Mouse (Mus musculus) ES-E14 (cell line): ENCODE measurements around the gene Ermp1.

Experiments
- CHD2 ChIP-seq: IDR thresholded peaks from 2 replicates; pipeline ENCODE4 v1.6.1; 2014; ENCODE audit warnings: mild to moderate bottlenecking, low read depth, low read length, inconsistent platforms
- HCFC1 ChIP-seq: IDR thresholded peaks from 2 replicates; pipeline ENCODE4 v1.6.1; 2012; ENCODE audit warnings: low read length, inconsistent platforms, borderline replicate concordance; ENCODE audit not compliant: insufficient read depth
- MAFK ChIP-seq: IDR thresholded peaks from 2 replicates; pipeline ENCODE4 v1.6.1; 2014; ENCODE audit warnings: mild to moderate bottlenecking, low read depth, low read length, inconsistent platforms; ENCODE audit not compliant: insufficient read depth
- ZC3H11A ChIP-seq: IDR thresholded peaks from 2 replicates; pipeline ENCODE4 v1.6.1; 2012; ENCODE audit warnings: low read depth, mild to moderate bottlenecking, inconsistent platforms, low read length, borderline replicate concordance
- ZNF384 ChIP-seq: IDR thresholded peaks from 2 replicates; pipeline ENCODE4 v1.6.1; 2012; ENCODE audit warnings: low read depth, low read length, inconsistent platforms

DNA sequence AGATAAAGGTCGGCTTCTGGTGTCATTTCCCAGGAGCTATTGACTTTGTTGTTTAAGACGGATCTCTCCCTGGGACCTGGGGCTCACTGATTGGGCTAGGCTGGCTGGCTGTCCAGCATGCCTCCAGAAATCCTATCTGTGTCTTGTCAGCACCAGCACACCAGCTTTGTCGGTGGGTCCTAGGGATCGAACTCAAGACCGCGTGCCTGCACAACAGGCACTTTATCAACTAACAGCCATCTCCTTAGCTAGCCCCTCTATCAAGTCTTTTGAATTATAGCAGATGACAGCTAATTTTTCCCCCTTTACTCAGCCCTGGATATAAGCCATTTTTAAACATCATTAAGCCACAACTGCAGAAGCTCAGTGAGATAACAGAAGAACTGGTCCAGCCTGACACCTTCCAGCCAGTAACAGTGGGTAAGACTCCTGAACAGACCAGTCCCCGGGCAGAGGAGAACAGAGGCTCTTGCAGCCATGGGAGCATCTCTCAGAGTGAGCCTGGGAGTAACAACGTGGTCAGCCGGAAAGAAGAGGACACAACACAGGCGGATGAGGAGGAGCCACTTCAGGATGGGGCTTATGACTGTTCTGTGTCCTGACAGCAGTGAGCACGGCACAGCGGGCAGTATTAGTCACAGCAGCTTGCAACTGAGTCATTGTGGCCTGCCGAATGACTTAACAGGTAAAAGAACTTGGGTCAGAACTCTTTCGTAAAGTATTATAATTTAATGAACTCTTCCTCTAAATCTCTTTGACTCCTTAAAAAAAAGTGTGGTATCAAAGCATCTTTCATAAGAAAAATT is 44.5 kb downstream of the Ermp1 start:
- no peak for TF ChIP-seq HCFC1
- TF ChIP-seq ZC3H11A, result no peak
- TF ChIP-seq ZNF384, result no peak
- no peak for TF ChIP-seq CHD2
- TF ChIP-seq MAFK, result no peak
